Mouse (Mus musculus) intestine, postnatal 0 days (tissue): ENCODE data around the gene S1pr5. TPM values are rescaled to one million over a fixed set of nuclear protein-coding genes. Genes with fewer than 3 reads are reported as not detected.
"Not testable (repeated sequence)": the region's sequence is repeated elsewhere in the genome, so short reads cannot be mapped to it uniquely, and the experiment has no call there.

ENCODE experiments used
- ATAC-seq: fragments of 200-750 bp; cut with Nextera tagmentation; 2 replicates; pipeline ENCODE4 v1.8.0; 2017; ENCODE audit warnings: mild to moderate bottlenecking, moderate TSS enrichment, moderate library complexity
- H3K27ac ChIP-seq: fragments of 300-500 bp; sonication (generic); 2 replicates; pipeline ENCODE4 v1.5.1; 2014; ENCODE audit warnings: mild to moderate bottlenecking, low read depth, low read length, moderate library complexity
- H3K27me3 ChIP-seq: fragments of 300-500 bp; sonication (generic); replicated peaks from 2 replicates; pipeline ENCODE4 v1.6.1; 2014; ENCODE audit warnings: low read length, mixed read lengths; ENCODE audit not compliant: control insufficient read depth, insufficient read depth
- H3K36me3 ChIP-seq: fragments of 300-500 bp; sonication (generic); 2 replicates; pipeline ENCODE4 v1.6.1; 2014; ENCODE audit warnings: mild to moderate bottlenecking, moderate library complexity; ENCODE audit not compliant: control insufficient read depth, insufficient read depth
- H3K4me1 ChIP-seq: fragments of 300-500 bp; sonication (generic); replicated peaks from 2 replicates; pipeline ENCODE4 v1.6.1; 2014; ENCODE audit warnings: antibody characterized with exemption, low read length, mixed read lengths; ENCODE audit not compliant: control insufficient read depth, insufficient read depth
- H3K4me2 ChIP-seq: fragments of 300-500 bp; sonication (generic); replicated peaks from 2 replicates; pipeline ENCODE4 v1.6.1; 2014; ENCODE audit warnings: low read depth, mild to moderate bottlenecking, moderate library complexity
- H3K4me3 ChIP-seq: fragments of 300-500 bp; sonication (generic); 2 replicates; pipeline ENCODE4 v1.5.1; 2014; ENCODE audit warnings: low read depth, low read length
- H3K9ac ChIP-seq: fragments of 300-500 bp; sonication (generic); 2 replicates; pipeline ENCODE4 v1.6.1; 2014; ENCODE audit warnings: mild to moderate bottlenecking, low read depth, low read length
- H3K9me3 ChIP-seq: fragments of 300-500 bp; sonication (generic); 2 replicates; pipeline ENCODE4 v1.6.1; 2016; ENCODE audit warnings: mixed run types; ENCODE audit not compliant: control insufficient read depth
- CTCF ChIP-seq: sonication (generic); IDR thresholded peaks from 2 replicates; pipeline ENCODE4 v1.5.1; 2016; ENCODE audit warnings: low read depth, mild to moderate bottlenecking, control low read depth, antibody characterized with exemption, moderate library complexity
- WGBS: fragments of 180-500 bp; shearing (Covaris S2); extraction: QIAGEN DNeasy Blood & Tissue Kit; methylation state at CpG from one replicate; pipeline ENCODE4 v1.1.7; 2014; 5-methylcytosine and 5-hydroxymethylcytosine counted together
- polyA plus RNA-seq: library from polyadenylated mRNA; unstranded; fragments of >200 nt; fragmentation: Nextera tagmentation; extraction: Ambion mirVana; gene quantifications from 2 replicates; pipeline ENCODE4 v1.2.1, GENCODE M21; 2015

Gene S1pr5
- polyA plus RNA-seq, 1 experiment from 2014 or later: not detected

- Histone ChIP-seq H3K9me3 (no peaks in the 10 kb centered on the region), H3K36me3 (peaks cover 3% of the 10 kb centered on the region; the same call in 1 of the 2 replicates), H3K4me1 (no peaks in the 10 kb centered on the region), H3K27me3 (no peaks in the 10 kb centered on the region), H3K27ac (no peak overlapping the region), H3K4me3 (peak overlapping the region; percentile 17), H3K9ac (no peak overlapping the region), H3K4me2 (peak overlapping the region; percentile 58)
- WGBS: 28% methylated on average over 18 of the region's 19 CpGs
- peak; percentile 43 for ATAC-seq
- TF ChIP-seq CTCF: no peak
Observed at GRCm38 (mm10) chr9:21196521-21197433, 51.5 kb downstream of the S1pr5 start.

DNA sequence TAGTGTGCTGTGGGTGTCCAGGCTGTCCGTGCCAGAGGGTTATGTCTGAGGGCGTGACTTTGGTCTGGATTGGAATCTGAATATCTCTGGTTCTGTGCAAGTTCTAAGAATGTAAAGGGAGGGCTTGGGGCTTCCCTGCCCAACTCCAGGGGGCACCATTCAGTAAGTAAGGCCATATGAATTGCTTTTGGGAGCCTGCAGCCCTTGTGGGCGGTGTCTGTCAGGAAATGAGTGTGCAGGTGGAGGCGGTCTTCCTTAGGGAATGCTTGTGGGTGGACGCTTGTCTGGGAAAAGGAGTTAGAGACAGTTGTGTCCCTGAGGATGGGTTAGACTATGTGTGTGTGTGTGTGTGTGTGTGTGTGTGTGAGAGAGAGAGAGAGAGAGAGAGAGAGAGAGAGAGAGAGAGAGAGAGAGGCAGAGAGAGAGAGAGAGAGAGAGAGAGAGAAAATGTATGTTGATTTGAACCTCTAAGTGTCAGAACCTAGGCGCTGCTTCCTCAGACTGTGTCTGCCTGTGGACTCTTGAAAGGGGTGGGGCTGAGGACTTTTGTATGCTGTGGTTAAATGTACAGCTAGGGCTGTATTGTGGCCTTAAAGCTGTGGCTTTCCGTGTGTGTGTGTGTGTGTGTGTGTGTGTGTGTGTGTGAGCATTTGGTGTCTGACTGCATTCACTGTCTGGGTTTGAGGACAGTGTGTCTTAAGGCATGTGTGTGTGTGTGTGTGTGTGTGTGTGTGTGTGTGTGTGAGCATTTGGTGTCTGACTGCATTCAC is 52.3 kb downstream of the S1pr5 start:
- H3K4me1 ChIP-seq, H3K4me3 ChIP-seq, H3K9me3 ChIP-seq, H3K27ac ChIP-seq, H3K9ac ChIP-seq, H3K27me3 ChIP-seq, H3K36me3 ChIP-seq: not testable (repeated sequence)
- WGBS: 47% methylated on average over 7 of the region's 7 CpGs
- peak; percentile 60 for ATAC-seq
- H3K4me2 ChIP-seq: peak overlapping the region; percentile 58; the same call in 1 of the 2 replicates

DNA sequence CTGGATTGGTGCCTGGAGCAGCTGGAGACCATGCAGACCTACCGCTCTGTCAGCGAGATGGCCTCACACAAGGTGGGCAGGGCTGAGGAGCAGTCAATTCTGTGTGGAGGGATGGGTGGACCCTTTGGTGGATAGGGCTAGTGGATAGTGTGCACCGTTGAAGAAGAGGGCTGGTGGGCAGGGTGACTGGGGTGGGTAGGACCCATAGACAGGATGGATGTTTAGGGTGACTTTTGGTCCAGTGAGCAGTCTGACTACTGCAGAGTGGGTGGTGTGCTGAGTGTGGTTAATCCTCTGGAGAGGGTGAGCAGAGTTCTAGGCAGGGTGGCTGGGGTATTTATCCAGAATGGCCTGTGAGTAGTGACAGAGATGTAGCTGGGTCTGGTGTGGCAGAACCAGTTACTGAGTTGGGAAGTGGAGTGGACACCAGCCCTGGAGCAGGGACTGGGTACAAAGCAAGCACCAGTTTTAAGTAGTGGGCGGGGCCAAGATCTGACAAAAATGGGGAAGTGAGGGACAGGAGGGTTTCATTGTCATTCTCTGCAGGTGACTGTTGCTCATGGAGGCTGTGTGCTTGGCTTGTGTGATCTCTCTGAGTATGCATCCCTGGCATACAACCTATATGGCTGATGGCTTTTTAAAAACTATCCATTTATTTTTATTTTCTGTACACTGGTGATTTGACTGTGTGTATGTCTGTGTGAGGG is 53.3 kb downstream of the S1pr5 start:
- no peaks in the 10 kb centered on the region for H3K27me3 ChIP-seq
- ATAC-seq: no peak
- 92% methylated on average over 4 of the region's 4 CpGs for WGBS

GRCm38 (mm10) chr9:21193786-21194185 is 54.5 kb downstream of the S1pr5 start:
- Histone ChIP-seq H3K27ac (no peak overlapping the region), H3K9me3 (no peaks in the 10 kb centered on the region), H3K9ac (no peak overlapping the region), H3K4me1 (no peaks in the 10 kb centered on the region), H3K36me3 (peaks cover 3% of the 10 kb centered on the region; the same call in 1 of the 2 replicates), H3K27me3 (no peaks in the 10 kb centered on the region), H3K4me3 (no peak overlapping the region), H3K4me2 (no peak overlapping the region)
- 81% methylated on average over 3 of the region's 3 CpGs for WGBS
- no peak for TF ChIP-seq CTCF
- no peak for ATAC-seq

More for the DNA sequence above, 53.3 kb downstream of the S1pr5 start:
- Histone ChIP-seq H3K9me3 (no peaks in the 10 kb centered on the region), H3K4me1 (no peaks in the 10 kb centered on the region), H3K36me3 (peaks cover 3% of the 10 kb centered on the region; the same call in 1 of the 2 replicates), H3K9ac (no peak overlapping the region), H3K4me3 (no peak overlapping the region), H3K27ac (no peak overlapping the region), H3K4me2 (no peak overlapping the region)
- no peak for TF ChIP-seq CTCF

Other genes with a start within 250 kb of the S1pr5 start
- gene Mrpl4, start 245.7 kb downstream of the S1pr5 start, polyA plus RNA-seq: 107 and 113 TPM in 2 replicates
- gene Icam1, start 232.5 kb downstream of the S1pr5 start, polyA plus RNA-seq: 10.2 and 11.8 TPM in 2 replicates
- gene Icam4, start 219.1 kb downstream of the S1pr5 start, polyA plus RNA-seq: 0.12 and 0.20 TPM in 2 replicates
- 0.08 and 0.12 TPM in 2 replicates for gene Icam5, start 216.4 kb downstream of the S1pr5 start, polyA plus RNA-seq
- gene Zglp1, start 181.3 kb downstream of the S1pr5 start, polyA plus RNA-seq: not detected in 2 replicates
- gene Gm49373, start 175.3 kb downstream of the S1pr5 start, polyA plus RNA-seq: 0.09 and 0.13 TPM in 2 replicates
- 42.7 and 46.3 TPM in 2 replicates for gene Fdx1l, start 174.8 kb downstream of the S1pr5 start, polyA plus RNA-seq
- 0.22 and 0.42 TPM in 2 replicates for gene Gm38431, start 156.4 kb downstream of the S1pr5 start, polyA plus RNA-seq
- 22.5 and 26.2 TPM in 2 replicates for gene Raver1, start 156.4 kb downstream of the S1pr5 start, polyA plus RNA-seq
- gene Tyk2, start 117.2 kb downstream of the S1pr5 start, polyA plus RNA-seq: 8.0 and 9.2 TPM in 2 replicates
- gene Cdc37, start 98.5 kb downstream of the S1pr5 start, polyA plus RNA-seq: 113 and 115 TPM in 2 replicates
- gene Pde4a, start 82.7 kb downstream of the S1pr5 start, polyA plus RNA-seq: 2.8 and 3.5 TPM in 2 replicates
- gene Keap1, start 9.1 kb downstream of the S1pr5 start, polyA plus RNA-seq: 38.3 and 42.4 TPM in 2 replicates
- gene Atg4d, start 16.9 kb upstream of the S1pr5 start, polyA plus RNA-seq: 44.7 and 48.1 TPM in 2 replicates
- gene Kri1, start 39.5 kb upstream of the S1pr5 start, polyA plus RNA-seq: 7.0 and 7.2 TPM in 2 replicates
- gene Cdkn2d, start 43.0 kb upstream of the S1pr5 start, polyA plus RNA-seq: 24.1 and 25.8 TPM in 2 replicates
- 192 and 208 TPM in 2 replicates for gene Ap1m2, start 63.9 kb upstream of the S1pr5 start, polyA plus RNA-seq
- 13.3 and 13.8 TPM in 2 replicates for gene Slc44a2, start 72.3 kb upstream of the S1pr5 start, polyA plus RNA-seq
- gene Ilf3, start 119.4 kb upstream of the S1pr5 start, polyA plus RNA-seq: 41.0 and 42.8 TPM in 2 replicates
- 16.9 and 17.9 TPM in 2 replicates for gene Qtrt1, start 163.4 kb upstream of the S1pr5 start, polyA plus RNA-seq
- 69.6 and 74.7 TPM in 2 replicates for gene Dnm2, start 176.5 kb upstream of the S1pr5 start, polyA plus RNA-seq